ENCODE assay signal across 15 mouse cellular contexts in genomic region chr4:86077355-86077754, GRCm38 (mm10).
"Had no signal": no experiment of that assay in that cellular context is flagged by ENCODE, and none has a peak within 500 bp of the region (broad histone marks: within the 10 kb centered on the region; RNA-seq: fewer than 3 reads in every experiment).

No protein-coding gene starts in this region.

- ATAC-seq: liver, embryonic 12.5 days; midbrain, embryonic 13.5 days; midbrain, embryonic 15.5 days had no signal

- H3K27me3 ChIP-seq: liver, embryonic 12.5 days; lung, embryonic 15.5 days; megakaryocyte, embryonic 14.5 days; midbrain, embryonic 13.5 days; midbrain, embryonic 15.5 days; neural tube, embryonic 12.5 days; stomach, embryonic 15.5 days had no signal

- H3K4me2 ChIP-seq: liver, embryonic 12.5 days; lung, embryonic 15.5 days; midbrain, embryonic 11.5 days; midbrain, embryonic 13.5 days; midbrain, embryonic 15.5 days; neural tube, embryonic 12.5 days; stomach, embryonic 15.5 days had no signal

- H3K4me3 ChIP-seq: liver, embryonic 12.5 days; lung, embryonic 15.5 days; megakaryocyte, embryonic 14.5 days; midbrain, embryonic 13.5 days; midbrain, embryonic 15.5 days; neural tube, embryonic 12.5 days; stomach, embryonic 15.5 days had no signal

- H3K27ac ChIP-seq: liver, embryonic 12.5 days; liver, embryonic 14.5 days; lung, embryonic 15.5 days; macrophage; midbrain, embryonic 13.5 days; midbrain, embryonic 15.5 days; neural tube, embryonic 12.5 days; stomach, embryonic 15.5 days; stomach, postnatal 0 days had no signal

- H3K9me3 ChIP-seq: liver, embryonic 12.5 days; lung, embryonic 15.5 days; megakaryocyte, embryonic 14.5 days; midbrain, embryonic 13.5 days; midbrain, embryonic 15.5 days; neural tube, embryonic 12.5 days; stomach, embryonic 15.5 days had no signal

- H3K9ac ChIP-seq: liver, embryonic 12.5 days; liver, embryonic 14.5 days; lung, embryonic 15.5 days; midbrain, embryonic 13.5 days; midbrain, embryonic 15.5 days; neural tube, embryonic 12.5 days; stomach, embryonic 15.5 days had no signal

- H3K36me3 ChIP-seq: liver, embryonic 12.5 days; lung, embryonic 15.5 days; midbrain, embryonic 13.5 days; midbrain, embryonic 15.5 days; neural tube, embryonic 12.5 days; stomach, embryonic 15.5 days had no signal

- DNase-seq: right cerebral cortex, postnatal 14 days; thymus, adult 2 months; thymus, postnatal 25 days; thymus, postnatal 4 days had no signal

- H3K4me1 ChIP-seq: liver, embryonic 12.5 days; lung, embryonic 15.5 days; megakaryocyte, embryonic 14.5 days; midbrain, embryonic 13.5 days; midbrain, embryonic 15.5 days; neural tube, embryonic 12.5 days; stomach, embryonic 15.5 days had no signal
